Comparison of ENCODE assay signal across 8 mouse cellular contexts in the genomic region with DNA sequence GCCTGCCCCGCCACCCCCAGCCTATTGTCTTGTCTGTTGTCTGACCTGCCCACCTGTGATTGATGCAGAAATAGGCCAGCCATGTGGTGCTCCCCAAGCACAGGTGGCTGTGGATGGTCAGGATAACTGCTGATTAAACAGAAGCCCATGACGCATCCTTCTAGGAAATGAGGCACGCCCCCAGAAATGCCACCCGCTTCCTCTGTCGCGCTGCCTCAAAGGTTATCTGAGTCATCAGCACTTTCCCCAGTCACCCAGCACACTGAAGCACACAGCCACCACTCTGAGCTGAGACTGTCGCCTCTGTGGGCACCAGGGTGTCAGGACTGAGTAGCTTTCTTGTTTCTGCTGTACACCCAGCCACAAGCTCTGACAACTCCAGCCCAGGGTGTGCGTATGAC. TPM values are rescaled to one million over a fixed set of nuclear protein-coding genes. Genes with fewer than 3 reads are reported as not detected.
A peak's percentile ranks its signal among the peaks of the same experiment; 100 is the strongest.
DNase-seq lines count a peak whose midpoint lies in the region; ATAC-seq lines count a peak whose summit lies in the region.

No protein-coding gene starts in this region.

- H3K27me3 ChIP-seq in erythroblast, embryonic 14.5 days (ENCODE audit: control insufficient read depth): no peaks in the 10 kb centered on the region

- 0 out of 2 replicates have a peak overlapping the region, but pooled peaks have one; percentile 4 for H3K27ac ChIP-seq in brown adipose tissue, adult 24 weeks (replicated peaks; ENCODE audit: low read depth, low read length)

- H3K4me1 ChIP-seq in erythroblast, embryonic 14.5 days (ENCODE audit: control insufficient read depth): peaks cover 91% of the 10 kb centered on the region
- H3K4me1 ChIP-seq in brown adipose tissue, adult 24 weeks (ENCODE audit: control insufficient read depth, insufficient read depth, insufficient read length, low read length): peaks cover 45% of the 10 kb centered on the region

- DNase-seq in 3T3-L1 (ENCODE audit: low read depth, low spot score): peak; percentile 70
- peak; percentile 90 for DNase-seq in induced T-regulatory cell, adult 2 months (ENCODE audit: low read depth)
- peak; percentile 91 for DNase-seq in liver
- DNase-seq in gastrocnemius, postnatal 10 days: no peak

- H3K4me3 ChIP-seq in erythroblast, embryonic 14.5 days (replicated peaks): peak overlapping the region; percentile 57
- H3K4me3 ChIP-seq in brown adipose tissue, adult 24 weeks (ENCODE audit: insufficient read depth, low read depth, low read length): no peak overlapping the region

- peaks cover 4% of the 10 kb centered on the region for H3K36me3 ChIP-seq in erythroblast, embryonic 14.5 days (ENCODE audit: control insufficient read depth)

- ATAC-seq in erythroblast, adult 5-6 weeks (replicated peaks; ENCODE audit: low FRiP score, poor library complexity, severe bottlenecking): no peak
- peak; percentile 82 for ATAC-seq in neutrophil, adult 5-6 weeks (ENCODE audit: extremely low read depth, insufficient number of reproducible peaks, low FRiP score, poor library complexity, severe bottlenecking)

- no peaks in the 10 kb centered on the region for H3K9me3 ChIP-seq in erythroblast, embryonic 14.5 days (ENCODE audit: control insufficient read depth, low read length)

RNA-seq across cellular contexts. Expression of a gene that starts 24.9 kb away (rescaled TPM):
- 0.21 TPM in 2 replicates for polyA plus RNA-seq in erythroblast, embryonic 14.5 days (2012)
- 0.38 and 1.9 TPM in 2 replicates for total RNA-seq in erythroblast, adult 5-6 weeks (2015; ENCODE audit: low replicate concordance)
- 0.14 and 1.9 TPM in 2 replicates for total RNA-seq in erythroblast, adult 5-6 weeks (2017; ENCODE audit: low replicate concordance)
- 8.5 and 15.7 TPM in 2 replicates for polyA plus RNA-seq in brown adipose tissue, adult 24 weeks (2012; ENCODE audit: insufficient read depth, insufficient read length, missing spikeins)
- 4.9 and 7.0 TPM in 2 replicates for total RNA-seq in neutrophil, adult 5-6 weeks (2017)
- 10 to 100 TPM; 17.2 to 17.5 TPM for total RNA-seq in gastrocnemius, postnatal 10 days (2021)
